Mouse (Mus musculus): ENCODE measurements at regions not wholly inside any gene's neighbourhood (a gene's known extent, or its start where the extent isn't known, plus 50 kb on each side); places are given as distances from the start of the nearest gene placed in this dataset.

GRCm38 (mm10) chr6:31228061-31228460, 170.5 kb upstream of the Mkln1 start:
- TF ChIP-seq CTCF (conservative IDR thresholded peaks at IDR 0.05; ENCODE audit: insufficient read depth, insufficient read length, low read depth, low read length) (no peak), POLR2A (IDR thresholded peaks at IDR 0.05; ENCODE audit: low read depth, low read length) (no peak)

Data from kidney, adult 2 months (tissue).